Mouse (Mus musculus): ENCODE measurements at regions not wholly inside any gene's neighbourhood (a gene's known extent, or its start where the extent isn't known, plus 50 kb on each side); places are given as distances from the start of the nearest gene placed in this dataset.

DNA sequence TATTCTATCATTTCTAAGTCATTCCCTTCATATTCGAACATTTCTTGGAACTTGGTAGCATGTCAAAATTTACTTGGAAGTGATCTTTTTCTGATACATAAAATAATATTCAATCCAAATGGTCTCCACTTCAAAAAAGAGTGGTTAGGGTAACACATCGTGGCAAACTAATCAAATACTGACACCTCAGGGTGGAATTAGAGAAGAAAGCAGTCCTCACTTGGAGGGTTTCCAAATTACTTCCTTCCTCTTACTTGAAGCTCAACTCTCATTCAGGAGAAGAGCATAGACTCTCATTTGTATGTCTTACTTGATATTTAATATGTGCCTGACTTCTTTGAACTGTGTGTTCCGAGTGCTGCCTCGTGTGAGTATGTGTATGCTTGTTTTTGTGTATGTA lies 220.3 kb downstream of the Mex3b start:
- H3K4me1 ChIP-seq: peaks cover 15% of the 10 kb centered on the region; the same call in 1 of the 2 replicates
- no peak for ATAC-seq (replicated peaks)
- WGBS: 83% methylated on average over 4 of the region's 4 CpGs
- H3K9me3 ChIP-seq: no peaks in the 10 kb centered on the region
- no peak overlapping the region for H3K9ac ChIP-seq
- H3K27ac ChIP-seq: no peak overlapping the region
- no peak overlapping the region for H3K4me3 ChIP-seq
- no peaks in the 10 kb centered on the region for H3K36me3 ChIP-seq (replicated peaks)
- H3K4me2 ChIP-seq: no peak overlapping the region
- no peaks in the 10 kb centered on the region for H3K27me3 ChIP-seq (replicated peaks)

DNA sequence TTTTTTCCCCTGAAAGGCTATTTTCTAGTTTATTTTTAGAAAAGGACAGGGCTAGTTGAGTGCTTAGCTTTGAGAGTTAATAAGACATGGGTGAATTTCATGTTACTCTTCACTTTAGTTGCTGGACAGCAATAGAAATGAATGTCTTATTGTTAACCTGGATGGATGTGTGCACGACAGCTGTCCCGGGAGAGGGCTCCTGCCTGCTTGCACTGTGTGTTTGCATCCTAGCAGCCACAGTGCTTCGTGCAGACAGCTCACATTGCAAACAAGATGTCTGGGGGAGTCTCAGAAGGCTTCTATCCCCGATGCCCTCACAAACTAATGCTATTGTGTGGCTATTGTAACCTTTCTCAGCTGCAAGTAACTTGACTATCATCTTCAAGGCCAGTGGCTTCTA lies 221.0 kb downstream of the Mex3b start:
- WGBS: 9% methylated on average over 4 of the region's 4 CpGs
- Histone ChIP-seq H3K9ac (no peak overlapping the region), H3K27ac (no peak overlapping the region), H3K4me1 (peaks cover 15% of the 10 kb centered on the region; the same call in 1 of the 2 replicates), H3K4me2 (no peak overlapping the region), H3K9me3 (no peaks in the 10 kb centered on the region), H3K4me3 (no peak overlapping the region), H3K27me3 (replicated peaks) (no peaks in the 10 kb centered on the region), H3K36me3 (replicated peaks) (no peaks in the 10 kb centered on the region)
- no peak for ATAC-seq (replicated peaks)

DNA sequence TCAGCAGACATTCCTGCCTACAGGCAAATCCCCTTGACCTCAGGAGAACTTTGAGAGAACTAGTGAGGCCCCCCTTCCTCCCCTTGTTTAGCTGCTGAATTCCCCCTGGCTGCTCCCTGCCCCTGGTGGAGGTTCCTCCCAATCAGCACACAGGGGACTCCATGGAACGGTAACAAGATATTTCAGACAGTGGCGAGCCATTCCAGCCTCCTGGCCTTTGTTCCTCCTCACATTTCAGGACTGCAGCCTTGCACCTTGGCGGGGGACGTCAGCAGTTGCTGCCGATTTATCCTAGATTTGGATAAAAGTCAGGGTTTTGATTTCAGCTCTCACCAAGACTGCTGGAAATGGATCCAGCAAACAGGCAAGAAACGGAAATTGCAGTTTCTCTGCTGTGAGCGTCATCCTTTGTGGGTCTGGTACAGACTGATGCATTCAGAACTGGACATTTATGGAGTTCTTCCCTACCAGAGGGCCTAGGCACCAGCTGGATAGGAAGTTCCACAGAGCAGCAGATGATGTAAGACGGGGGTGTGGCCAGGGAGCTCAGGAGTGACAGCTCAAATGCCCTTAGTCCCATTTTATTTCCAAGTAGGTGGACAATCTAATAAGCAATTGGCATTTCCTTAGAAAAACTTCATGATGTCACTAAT lies 222.3 kb downstream of the Mex3b start:
- Histone ChIP-seq H3K9me3 (no peaks in the 10 kb centered on the region), H3K27ac (no peak overlapping the region), H3K4me3 (no peak overlapping the region), H3K27me3 (replicated peaks) (no peaks in the 10 kb centered on the region), H3K36me3 (replicated peaks) (no peaks in the 10 kb centered on the region), H3K4me2 (no peak overlapping the region; the same call in 1 of the 2 replicates), H3K9ac (no peak overlapping the region), H3K4me1 (peaks cover 15% of the 10 kb centered on the region; the same call in 1 of the 2 replicates)
- ATAC-seq (replicated peaks): peak; percentile 18; the same call in 1 of the 2 replicates
- 37% methylated on average over 8 of the region's 8 CpGs for WGBS

DNA sequence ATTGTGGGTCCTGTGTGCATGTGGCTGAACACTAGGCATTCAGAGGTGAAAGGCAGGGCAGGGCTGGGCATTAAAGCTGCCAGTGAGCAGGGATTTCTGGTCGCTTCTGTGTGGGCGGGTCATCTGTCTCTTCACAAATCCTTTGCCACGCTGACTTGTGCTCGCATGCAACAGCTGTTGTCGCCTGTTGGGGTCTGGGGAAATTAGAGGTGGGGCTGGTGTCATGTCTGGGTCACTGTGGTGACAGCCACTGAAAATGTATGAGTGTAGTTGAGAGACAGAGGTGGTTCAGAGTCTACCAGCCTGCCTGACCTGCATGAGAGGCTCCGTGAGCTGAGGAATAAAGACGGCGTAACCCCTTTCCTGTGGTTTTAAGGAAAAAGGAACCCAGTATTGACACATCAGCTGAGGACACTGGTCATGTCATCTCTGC lies 226.8 kb downstream of the Mex3b start:
- H3K27me3 ChIP-seq (replicated peaks): no peaks in the 10 kb centered on the region
- H3K4me3 ChIP-seq: no peak overlapping the region
- no peaks in the 10 kb centered on the region for H3K36me3 ChIP-seq (replicated peaks)
- no peak for ATAC-seq (replicated peaks)
- WGBS: 42% methylated on average over 8 of the region's 8 CpGs
- no peaks in the 10 kb centered on the region for H3K9me3 ChIP-seq
- no peak overlapping the region for H3K4me2 ChIP-seq
- no peak overlapping the region for H3K9ac ChIP-seq
- H3K4me1 ChIP-seq: peaks cover 7% of the 10 kb centered on the region; the same call in 1 of the 2 replicates
- no peak overlapping the region for H3K27ac ChIP-seq

DNA sequence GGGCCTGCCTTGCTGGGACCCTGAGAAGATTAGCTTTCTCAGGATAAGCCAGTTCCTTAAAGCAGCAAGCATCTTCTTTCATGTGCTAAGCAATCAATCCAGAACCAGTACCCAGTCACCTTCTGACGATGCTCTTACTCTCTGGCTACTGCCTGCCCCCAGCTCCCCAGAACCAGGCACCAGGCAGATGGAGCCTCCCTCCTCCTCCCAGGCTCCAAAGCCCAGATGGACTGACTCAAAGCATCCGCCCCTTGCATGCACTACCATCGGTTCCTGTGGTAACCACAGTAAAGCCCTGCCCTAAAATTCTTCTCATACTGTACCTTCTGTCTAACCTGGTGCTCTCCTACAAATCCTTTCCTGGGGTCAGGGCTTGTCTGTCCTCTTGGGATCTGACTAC lies 227.8 kb downstream of the Mex3b start:
- H3K27me3 ChIP-seq (replicated peaks): no peaks in the 10 kb centered on the region
- H3K9ac ChIP-seq: no peak overlapping the region
- no peak for ATAC-seq (replicated peaks)
- H3K4me2 ChIP-seq: no peak overlapping the region
- WGBS: 69% methylated on average over 3 of the region's 3 CpGs
- no peak overlapping the region for H3K4me3 ChIP-seq
- H3K27ac ChIP-seq: no peak overlapping the region
- H3K36me3 ChIP-seq (replicated peaks): no peaks in the 10 kb centered on the region
- no peaks in the 10 kb centered on the region for H3K4me1 ChIP-seq
- H3K9me3 ChIP-seq: no peaks in the 10 kb centered on the region

DNA sequence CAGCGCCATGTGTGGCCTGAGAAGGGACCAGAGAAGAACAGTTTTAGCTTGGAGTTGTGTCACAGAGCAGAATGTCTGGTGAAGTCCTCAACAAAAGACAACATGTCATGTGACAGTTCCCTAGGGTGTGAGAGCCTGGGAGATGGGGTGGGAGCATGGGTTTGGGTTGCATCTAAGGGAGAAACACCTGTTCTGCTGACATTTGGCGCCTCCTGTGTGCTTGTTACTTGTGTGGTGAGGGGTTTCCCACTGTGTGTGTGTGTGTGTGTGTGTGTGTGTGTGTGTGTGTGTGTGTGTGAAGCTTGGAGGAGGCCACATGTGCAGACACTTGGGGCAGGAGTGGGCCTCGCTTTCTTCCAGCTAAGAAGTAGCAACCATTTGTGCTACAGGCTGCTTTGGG lies 228.5 kb downstream of the Mex3b start:
- H3K4me1 ChIP-seq: no peaks in the 10 kb centered on the region
- H3K9ac ChIP-seq: no peak overlapping the region
- H3K27ac ChIP-seq: no peak overlapping the region
- ATAC-seq (replicated peaks): no peak
- no peaks in the 10 kb centered on the region for H3K9me3 ChIP-seq
- no peak overlapping the region for H3K4me3 ChIP-seq
- no peaks in the 10 kb centered on the region for H3K36me3 ChIP-seq (replicated peaks)
- H3K27me3 ChIP-seq (replicated peaks): no peaks in the 10 kb centered on the region
- 89% methylated on average over 3 of the region's 3 CpGs for WGBS
- no peak overlapping the region for H3K4me2 ChIP-seq

DNA sequence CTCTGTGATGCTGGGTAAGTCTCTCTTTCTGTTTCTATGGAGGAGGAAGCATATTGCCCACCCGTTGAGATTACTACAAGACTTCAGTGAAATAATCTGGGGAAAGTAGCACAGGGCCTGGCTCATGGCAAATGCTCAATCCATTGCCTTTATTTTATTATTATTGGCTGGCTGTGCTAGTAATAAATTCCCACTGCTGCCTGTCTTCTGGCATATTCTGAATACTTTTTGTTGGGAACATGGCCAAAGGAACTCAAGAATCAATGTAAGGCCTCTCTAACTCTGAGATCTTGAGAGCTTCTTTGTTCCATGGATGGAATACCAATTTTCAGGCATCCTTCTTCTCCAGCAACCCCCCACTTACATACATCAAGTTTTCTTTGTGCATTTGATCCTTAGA lies 237.3 kb downstream of the Mex3b start:
- H3K9ac ChIP-seq: no peak overlapping the region
- no peak for ATAC-seq (replicated peaks)
- WGBS: 86% methylated on average over 1 of the region's 1 CpGs

DNA sequence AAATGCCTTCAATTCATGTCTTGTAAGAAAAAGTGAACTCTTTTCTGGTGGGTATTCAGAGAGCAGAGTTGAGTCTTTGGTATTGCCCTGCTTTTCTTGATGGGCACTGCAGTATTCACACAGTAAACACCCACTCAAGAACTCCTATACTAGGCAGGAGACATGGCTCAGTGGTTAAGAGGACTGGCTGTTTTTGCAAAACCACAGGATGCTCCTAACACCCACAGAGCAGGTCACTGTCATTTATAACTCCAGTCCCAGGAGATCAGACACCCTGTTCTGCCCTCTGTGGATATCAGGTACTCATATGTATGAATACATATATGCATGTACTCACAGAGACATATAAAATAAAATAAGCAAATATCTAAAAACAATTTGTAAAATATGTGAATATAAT lies 238.5 kb downstream of the Mex3b start:
- no peaks in the 10 kb centered on the region for H3K27me3 ChIP-seq (replicated peaks)
- no peak overlapping the region for H3K27ac ChIP-seq
- no peak overlapping the region for H3K9ac ChIP-seq
- no peaks in the 10 kb centered on the region for H3K4me1 ChIP-seq
- no peaks in the 10 kb centered on the region for H3K36me3 ChIP-seq (replicated peaks)
- H3K4me2 ChIP-seq: no peak overlapping the region
- H3K9me3 ChIP-seq: no peaks in the 10 kb centered on the region
- no peak overlapping the region for H3K4me3 ChIP-seq
- ATAC-seq (replicated peaks): no peak

More for the DNA sequence above, 237.3 kb downstream of the Mex3b start:
- Histone ChIP-seq H3K4me2 (no peak overlapping the region), H3K27ac (no peak overlapping the region), H3K36me3 (replicated peaks) (no peaks in the 10 kb centered on the region), H3K27me3 (replicated peaks) (no peaks in the 10 kb centered on the region), H3K9me3 (no peaks in the 10 kb centered on the region), H3K4me3 (no peak overlapping the region), H3K4me1 (no peaks in the 10 kb centered on the region)

DNA sequence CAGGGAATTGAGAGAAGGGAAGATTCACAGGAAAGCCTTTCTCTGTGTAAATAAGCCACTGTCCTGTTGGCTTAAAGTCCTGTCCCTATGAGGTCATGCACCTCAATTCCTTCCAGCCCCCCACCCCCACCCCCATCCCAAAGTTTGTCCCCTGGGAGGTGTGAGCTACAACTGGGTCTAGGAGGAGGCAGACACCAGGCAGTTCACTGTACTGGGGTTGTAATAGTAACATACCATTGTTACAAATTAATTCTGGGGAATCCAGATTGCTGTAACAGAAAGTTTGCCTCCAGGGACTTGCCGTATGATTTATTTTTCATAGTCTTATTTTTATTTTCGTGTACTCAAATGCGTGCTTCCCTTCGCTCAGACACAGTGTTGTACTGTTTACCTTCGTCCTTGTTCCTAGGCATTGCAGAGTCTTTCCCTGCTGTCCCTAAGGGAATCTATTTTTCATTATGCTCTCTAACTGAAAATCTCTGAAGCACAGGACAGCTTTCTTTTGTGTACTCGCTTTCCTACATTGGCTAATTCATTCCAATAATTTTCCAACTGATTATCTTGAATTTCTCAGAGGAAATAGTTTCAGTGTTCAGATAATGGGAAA lies 244.2 kb downstream of the Mex3b start:
- ATAC-seq (replicated peaks): 0 out of 2 replicates have a peak, but pooled peaks have one; percentile 45
- Histone ChIP-seq H3K4me2 (no peak overlapping the region), H3K36me3 (replicated peaks) (no peaks in the 10 kb centered on the region), H3K27ac (no peak overlapping the region), H3K9me3 (no peaks in the 10 kb centered on the region), H3K9ac (no peak overlapping the region), H3K4me1 (0 out of 2 replicates have a peak, but pooled peaks cover 8% of the 10 kb centered on the region), H3K4me3 (no peak overlapping the region), H3K27me3 (replicated peaks) (no peaks in the 10 kb centered on the region)
- WGBS: 68% methylated on average over 6 of the region's 6 CpGs

DNA sequence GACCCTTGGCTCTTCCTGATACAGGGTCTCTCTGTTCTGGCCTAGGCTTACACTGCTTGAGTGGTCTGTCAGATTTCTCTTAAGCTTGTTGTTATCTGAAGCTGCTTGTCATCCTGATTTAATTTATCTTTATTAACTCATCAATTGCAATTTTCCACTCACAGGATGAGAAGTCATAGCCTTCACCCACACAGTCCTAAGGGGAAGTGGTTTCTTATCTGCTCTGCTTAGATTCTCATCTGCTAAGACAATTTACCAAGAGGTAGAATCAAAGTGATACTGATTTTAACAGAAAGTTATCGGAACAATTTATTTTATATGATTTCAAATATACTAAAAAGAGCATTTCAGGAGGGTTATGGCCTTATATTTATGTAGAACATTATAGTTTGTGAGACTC lies 249.4 kb downstream of the Mex3b start:
- no peak overlapping the region for H3K4me2 ChIP-seq
- H3K9me3 ChIP-seq: no peaks in the 10 kb centered on the region
- no peaks in the 10 kb centered on the region for H3K36me3 ChIP-seq (replicated peaks)
- ATAC-seq (replicated peaks): no peak
- no peaks in the 10 kb centered on the region for H3K27me3 ChIP-seq (replicated peaks)
- H3K4me3 ChIP-seq: no peak overlapping the region
- 97% methylated on average over 1 of the region's 1 CpGs for WGBS
- H3K9ac ChIP-seq: no peak overlapping the region
- H3K4me1 ChIP-seq: 0 out of 2 replicates have a peak, but pooled peaks cover 2% of the 10 kb centered on the region
- H3K27ac ChIP-seq: no peak overlapping the region

DNA sequence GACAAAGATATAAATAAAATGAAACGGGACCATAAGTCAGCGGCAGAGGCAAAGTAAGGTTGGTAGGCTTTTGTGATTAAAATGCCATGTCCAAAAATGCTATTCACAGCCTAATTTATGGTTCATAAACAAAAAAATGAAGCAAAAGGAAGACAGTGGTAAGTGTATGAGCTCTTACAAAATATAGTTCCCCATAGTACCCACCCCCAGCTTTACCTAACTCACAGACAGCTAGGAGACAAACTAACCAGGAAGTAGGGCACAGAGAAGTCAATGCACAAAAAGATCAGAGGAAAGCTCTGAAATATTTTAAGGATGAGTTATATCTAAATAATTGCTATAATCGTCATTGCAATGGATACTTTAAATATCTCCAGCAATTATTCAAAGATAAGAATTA lies 249.9 kb downstream of the Mex3b start:
- Histone ChIP-seq H3K27me3 (replicated peaks) (no peaks in the 10 kb centered on the region), H3K9me3 (no peaks in the 10 kb centered on the region), H3K4me3 (no peak overlapping the region), H3K4me1 (no peaks in the 10 kb centered on the region), H3K27ac (no peak overlapping the region), H3K9ac (no peak overlapping the region), H3K36me3 (replicated peaks) (no peaks in the 10 kb centered on the region), H3K4me2 (no peak overlapping the region)
- WGBS: 88% methylated on average over 3 of the region's 3 CpGs
- ATAC-seq (replicated peaks): no peak

DNA sequence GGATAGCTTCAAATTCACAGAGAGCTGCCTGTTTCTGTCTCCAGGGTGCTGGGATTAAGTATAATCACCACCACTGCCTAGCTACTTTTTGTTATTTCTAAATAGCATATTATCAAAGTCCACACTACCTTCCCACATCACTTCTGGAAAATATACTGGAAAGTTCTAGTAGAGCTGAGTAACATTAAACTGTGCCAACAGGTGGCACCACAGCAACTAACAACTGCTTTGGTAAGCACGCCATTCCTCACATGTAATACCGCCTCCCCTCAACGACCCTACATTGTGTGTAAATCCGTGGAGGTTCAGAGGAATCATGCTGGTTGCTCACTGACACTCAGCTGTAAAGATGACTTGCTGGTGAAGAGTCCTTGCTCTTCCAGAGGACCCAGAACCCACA lies 259.1 kb downstream of the Mex3b start:
- no peaks in the 10 kb centered on the region for H3K27me3 ChIP-seq (replicated peaks)
- 79% methylated on average over 4 of the region's 4 CpGs for WGBS
- H3K9ac ChIP-seq: no peak overlapping the region
- ATAC-seq (replicated peaks): no peak
- no peak overlapping the region for H3K27ac ChIP-seq
- H3K4me2 ChIP-seq: no peak overlapping the region
- H3K36me3 ChIP-seq (replicated peaks): no peaks in the 10 kb centered on the region
- no peaks in the 10 kb centered on the region for H3K9me3 ChIP-seq
- no peaks in the 10 kb centered on the region for H3K4me1 ChIP-seq
- H3K4me3 ChIP-seq: no peak overlapping the region

DNA sequence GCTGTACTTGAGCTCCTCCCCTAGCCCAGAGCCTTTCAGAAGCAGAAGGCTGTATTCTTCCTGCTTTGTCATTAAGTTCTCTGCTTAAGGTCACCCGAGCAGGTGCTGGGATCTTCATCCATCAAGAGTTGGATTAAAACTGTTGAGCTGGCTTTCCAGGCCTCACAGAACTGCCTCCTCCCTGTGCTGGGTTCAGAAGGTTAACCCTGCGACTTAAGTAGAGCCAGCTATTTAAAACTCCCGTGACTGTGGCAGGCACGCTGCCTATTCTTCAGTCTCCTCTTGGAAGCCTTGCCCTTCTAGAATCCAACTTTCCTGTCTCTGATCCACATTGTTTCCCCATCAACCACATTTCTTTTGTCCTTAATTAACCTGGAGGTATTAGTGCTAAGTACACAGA lies 273.1 kb downstream of the Mex3b start:
- ATAC-seq (replicated peaks): no peak
- H3K27me3 ChIP-seq (replicated peaks): no peaks in the 10 kb centered on the region
- no peaks in the 10 kb centered on the region for H3K9me3 ChIP-seq
- no peaks in the 10 kb centered on the region for H3K36me3 ChIP-seq (replicated peaks)
- H3K4me3 ChIP-seq: no peak overlapping the region
- no peak overlapping the region for H3K4me2 ChIP-seq
- WGBS: 35% methylated on average over 4 of the region's 4 CpGs
- H3K9ac ChIP-seq: no peak overlapping the region
- no peaks in the 10 kb centered on the region for H3K4me1 ChIP-seq
- no peak overlapping the region for H3K27ac ChIP-seq
